Mouse (Mus musculus): ENCODE results near the gene 2310007B03Rik.

DNA sequence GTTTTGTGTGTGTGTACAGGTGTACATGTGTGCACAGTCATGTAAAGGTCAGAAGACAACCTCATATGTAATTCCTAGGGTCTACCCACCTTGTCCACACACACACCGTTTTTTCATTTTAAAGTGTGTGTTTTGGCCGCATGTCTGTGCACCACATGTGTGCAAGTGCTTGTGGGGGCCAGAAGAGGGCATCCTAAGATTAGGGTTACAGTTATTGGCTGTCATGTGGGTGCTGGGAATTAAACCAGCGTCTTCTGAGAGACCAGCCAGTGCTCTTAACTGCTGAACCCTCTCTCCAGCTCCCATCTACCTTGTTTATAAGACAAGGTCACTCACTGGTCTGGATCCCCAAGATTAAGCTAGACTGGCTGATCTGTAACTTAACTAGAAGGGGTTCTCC, 34.2 kb upstream of the 2310007B03Rik start:
- TF ChIP-seq CTCF (IDR thresholded peaks at IDR 0.05) = no peak
- no peak for TF ChIP-seq EP300 (IDR thresholded peaks at IDR 0.05)
